Mouse (Mus musculus) erythroid progenitor cell, adult 5-6 weeks (primary cell): Measurements from ENCODE around the gene Cbarp. TPM values are rescaled to one million over a fixed set of nuclear protein-coding genes. Genes with fewer than 3 reads are reported as not detected.

Experiments
- ATAC-seq: replicated peaks from 2 replicates; pipeline ENCODE4 v1.8.0; 2016; ENCODE audit warnings: moderate number of reproducible peaks, mild to moderate bottlenecking, moderate TSS enrichment, inconsistent platforms; ENCODE audit not compliant: poor library complexity, low FRiP score, severe bottlenecking
- total RNA-seq, 2 experiments: library from RNA; stranded (forward) in 1 of 2; stranded (reverse) in 1 of 2; fragments of 150-400 nt in 1 of 2; fragments of 186-747, 209-891 nt in 1 of 2; gene quantifications; 2 replicates each; pipeline versions ENCODE4 v1.2.3 to v1.2.4; 2015 to 2017; ENCODE audit warnings: low replicate concordance in 2 of 2

The Cbarp gene
- total RNA-seq, 2 experiments from 2014 or later = not detected

- no peak for ATAC-seq
Observed at GRCm38 (mm10) chr10:80147146-80147718, 6.6 kb upstream of the Cbarp start.

GRCm38 (mm10) chr10:80146568-80147011 lies 6.0 kb upstream of the Cbarp start:
- ATAC-seq = no peak

- ATAC-seq = peak; percentile 22
Observed at GRCm38 (mm10) chr10:80145896-80146295, 5.3 kb upstream of the Cbarp start.

- ATAC-seq = 0 out of 2 replicates have a peak, but pooled peaks have one; percentile 3
Observed at GRCm38 (mm10) chr10:80144864-80145838, 4.5 kb upstream of the Cbarp start.

- ATAC-seq = no peak
Observed at GRCm38 (mm10) chr10:80144159-80144558, 3.5 kb upstream of the Cbarp start.

- no peak for ATAC-seq
Observed at GRCm38 (mm10) chr10:80143664-80144063, 3.0 kb upstream of the Cbarp start.

GRCm38 (mm10) chr10:80142530-80142925 lies 1.9 kb upstream of the Cbarp start:
- peak; percentile 18; the same call in 1 of the 2 replicates for ATAC-seq

- peak; percentile 74 for ATAC-seq
Observed at GRCm38 (mm10) chr10:80141786-80142529, 1.3 kb upstream of the Cbarp start.

- peak; percentile 76 for ATAC-seq
Observed at GRCm38 (mm10) chr10:80141243-80141642, 608 bp upstream of the Cbarp start.

- no peak for ATAC-seq
Observed at GRCm38 (mm10) chr10:80139975-80140665, 515 bp downstream of the Cbarp start.

GRCm38 (mm10) chr10:80139439-80139775 lies 1.2 kb downstream of the Cbarp start:
- no peak for ATAC-seq

GRCm38 (mm10) chr10:80138553-80139438 lies 1.8 kb downstream of the Cbarp start, which contains the start of gene Atp5d:
TSS of gene Atp5d (plus strand) at chr10:80138632.
- ATAC-seq = peak; percentile 17

- ATAC-seq = no peak
Observed at GRCm38 (mm10) chr10:80137626-80138552, 2.7 kb downstream of the Cbarp start.

GRCm38 (mm10) chr10:80136952-80137625 lies 3.5 kb downstream of the Cbarp start:
- no peak for ATAC-seq

GRCm38 (mm10) chr10:80136179-80136951 lies 4.3 kb downstream of the Cbarp start:
- no peak for ATAC-seq

- no peak for ATAC-seq
Observed at GRCm38 (mm10) chr10:80135641-80136040, 5.0 kb downstream of the Cbarp start.
